Mouse (Mus musculus): ENCODE measurements at regions not wholly inside any gene's neighbourhood (a gene's known extent, or its start where the extent isn't known, plus 50 kb on each side); places are given as distances from the start of the nearest gene placed in this dataset.

DNA sequence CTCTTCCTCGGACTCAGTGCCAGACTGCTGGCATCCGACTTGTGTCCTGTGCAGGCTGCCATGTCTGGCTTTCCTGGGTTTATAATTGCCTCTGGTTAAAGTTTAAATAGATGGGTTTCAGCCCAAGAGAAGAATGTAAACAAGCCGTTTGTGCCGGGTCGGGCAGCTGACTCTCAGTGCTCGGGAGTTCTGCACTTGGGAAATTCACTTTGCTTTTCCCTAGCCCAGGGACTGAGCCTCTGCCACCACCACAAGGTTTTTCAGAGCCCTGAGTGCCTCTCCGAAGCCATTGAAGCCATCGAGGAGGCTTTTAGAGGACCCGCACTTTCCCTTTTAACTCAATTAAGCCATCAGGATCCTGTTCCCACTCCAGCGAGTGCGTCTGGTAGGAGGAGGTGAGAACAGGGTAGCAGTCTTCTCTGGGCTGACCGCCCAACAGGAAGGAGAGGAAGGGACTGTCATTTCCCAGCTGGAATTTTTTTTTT is 80.8 kb upstream of the Mkln1 start:
- Histone ChIP-seq H3K36me3 (ENCODE audit: control insufficient read depth, insufficient read depth, low read length) (no peaks in the 10 kb centered on the region), H3K4me1 (ENCODE audit: control insufficient read depth, insufficient read depth, low read length) (peaks cover 15% of the 10 kb centered on the region), H3K4me3 (ENCODE audit: control insufficient read depth, low read depth, low read length) (peak overlapping the region; percentile 11; the same call in 1 of the 2 replicates), H3K27ac (ENCODE audit: control insufficient read depth, insufficient read depth, low read depth, low read length) (peak overlapping the region; percentile 11; the same call in 1 of the 2 replicates), H3K27me3 (ENCODE audit: control insufficient read depth, insufficient read depth, low read length) (no peaks in the 10 kb centered on the region)
- TF ChIP-seq POLR2A (IDR thresholded peaks at IDR 0.05; ENCODE audit: control insufficient read depth, low read depth, low read length) (no peak), CTCF (IDR thresholded peaks at IDR 0.05; ENCODE audit: control insufficient read depth, insufficient read depth, insufficient replicate concordance, low read depth, low read length) (no peak)

DNA sequence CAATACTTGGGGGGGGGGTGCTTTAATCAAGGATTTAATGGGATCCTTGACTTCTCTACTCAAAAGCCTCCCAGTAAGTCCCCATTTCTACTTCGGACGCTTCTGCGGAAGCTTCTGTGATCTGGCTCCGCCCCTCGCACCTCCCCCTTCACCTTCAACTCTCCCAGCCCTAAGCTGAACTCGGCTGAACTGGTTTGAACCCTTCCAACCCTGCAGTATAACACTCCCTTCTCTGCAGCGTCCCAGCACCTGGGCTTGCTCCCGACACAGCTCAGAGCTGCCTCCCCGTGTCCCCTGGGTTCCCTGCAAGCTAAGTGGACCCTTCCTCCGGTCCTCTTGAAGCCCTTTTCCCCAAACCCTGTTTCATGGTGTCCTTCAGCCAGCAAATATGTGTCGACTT is 80.0 kb upstream of the Mkln1 start:
- Histone ChIP-seq H3K4me3 (ENCODE audit: control insufficient read depth, low read depth, low read length) (0 out of 2 replicates have a peak overlapping the region, but pooled peaks have one; percentile 15), H3K27me3 (ENCODE audit: control insufficient read depth, insufficient read depth, low read length) (no peaks in the 10 kb centered on the region), H3K36me3 (ENCODE audit: control insufficient read depth, insufficient read depth, low read length) (no peaks in the 10 kb centered on the region), H3K27ac (ENCODE audit: control insufficient read depth, insufficient read depth, low read depth, low read length) (no peak overlapping the region), H3K4me1 (ENCODE audit: control insufficient read depth, insufficient read depth, low read length) (peaks cover 15% of the 10 kb centered on the region)
- TF ChIP-seq POLR2A (IDR thresholded peaks at IDR 0.05; ENCODE audit: control insufficient read depth, low read depth, low read length) (no peak), CTCF (IDR thresholded peaks at IDR 0.05; ENCODE audit: control insufficient read depth, insufficient read depth, insufficient replicate concordance, low read depth, low read length) (no peak)

DNA sequence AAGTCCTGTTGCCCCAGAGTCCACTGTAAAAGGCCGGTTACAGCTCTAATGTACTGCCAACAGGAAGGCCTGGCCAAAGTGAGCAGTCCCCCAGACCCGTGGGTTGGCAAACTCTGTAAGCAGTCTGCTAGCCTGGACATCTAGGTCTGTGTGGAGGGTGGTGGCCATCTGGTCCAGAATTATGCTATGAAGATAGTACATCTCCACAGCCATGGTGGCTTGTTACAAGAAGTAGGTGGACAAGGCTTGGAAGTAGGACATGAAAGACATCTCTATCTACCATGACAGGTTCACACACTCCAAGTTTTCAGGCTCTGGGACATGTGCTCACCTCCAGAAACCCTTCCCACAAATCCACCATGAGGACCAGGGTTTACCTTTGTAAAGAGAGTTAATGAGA is 79.1 kb upstream of the Mkln1 start:
- TF ChIP-seq CTCF (IDR thresholded peaks at IDR 0.05; ENCODE audit: control insufficient read depth, insufficient read depth, insufficient replicate concordance, low read depth, low read length) (no peak), POLR2A (IDR thresholded peaks at IDR 0.05; ENCODE audit: control insufficient read depth, low read depth, low read length) (no peak)
- Histone ChIP-seq H3K4me1 (ENCODE audit: control insufficient read depth, insufficient read depth, low read length) (peaks cover 15% of the 10 kb centered on the region), H3K27me3 (ENCODE audit: control insufficient read depth, insufficient read depth, low read length) (no peaks in the 10 kb centered on the region), H3K4me3 (ENCODE audit: control insufficient read depth, low read depth, low read length) (no peak overlapping the region), H3K36me3 (ENCODE audit: control insufficient read depth, insufficient read depth, low read length) (no peaks in the 10 kb centered on the region), H3K27ac (ENCODE audit: control insufficient read depth, insufficient read depth, low read depth, low read length) (no peak overlapping the region)

DNA sequence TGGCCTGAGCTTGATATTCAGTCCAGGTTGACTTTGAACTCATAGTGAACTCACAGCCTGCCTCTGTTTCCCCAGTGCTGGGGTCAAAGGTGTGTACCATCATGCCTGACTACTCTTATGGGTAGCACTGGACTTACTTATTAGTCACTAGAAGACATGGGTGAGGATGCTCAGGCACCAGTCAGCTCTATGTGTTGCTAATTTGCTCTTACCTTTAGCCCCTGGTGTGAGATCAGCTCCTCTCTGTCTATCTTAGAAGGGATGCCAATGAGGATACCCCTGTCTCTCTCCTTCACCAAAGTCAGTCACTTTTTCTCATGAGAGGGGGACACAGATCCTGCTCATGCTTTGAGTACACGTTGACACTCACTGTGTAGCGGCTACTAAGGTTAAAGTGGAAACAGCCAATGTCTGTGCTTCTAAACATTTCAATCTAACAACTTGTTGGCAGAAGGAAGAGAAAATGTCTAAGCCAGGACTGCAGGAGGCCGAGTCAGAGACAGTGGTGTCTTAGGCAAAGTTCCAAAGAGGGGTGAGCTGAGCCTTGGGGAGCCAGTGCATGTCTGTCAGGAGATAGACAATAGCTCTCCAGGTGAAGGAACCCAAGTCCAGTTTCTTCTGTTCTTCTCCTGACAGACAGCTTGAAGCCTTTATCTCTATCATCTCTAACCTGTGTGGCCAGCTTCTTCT is 78.2 kb upstream of the Mkln1 start:
- no peak overlapping the region for H3K4me3 ChIP-seq (ENCODE audit: control insufficient read depth, low read depth, low read length)
- H3K27ac ChIP-seq (ENCODE audit: control insufficient read depth, insufficient read depth, low read depth, low read length) = no peak overlapping the region
- no peaks in the 10 kb centered on the region for H3K27me3 ChIP-seq (ENCODE audit: control insufficient read depth, insufficient read depth, low read length)
- TF ChIP-seq POLR2A (IDR thresholded peaks at IDR 0.05; ENCODE audit: control insufficient read depth, low read depth, low read length) = no peak
- no peak for TF ChIP-seq CTCF (IDR thresholded peaks at IDR 0.05; ENCODE audit: control insufficient read depth, insufficient read depth, insufficient replicate concordance, low read depth, low read length)
- H3K36me3 ChIP-seq (ENCODE audit: control insufficient read depth, insufficient read depth, low read length) = no peaks in the 10 kb centered on the region
- H3K4me1 ChIP-seq (ENCODE audit: control insufficient read depth, insufficient read depth, low read length) = peaks cover 15% of the 10 kb centered on the region

DNA sequence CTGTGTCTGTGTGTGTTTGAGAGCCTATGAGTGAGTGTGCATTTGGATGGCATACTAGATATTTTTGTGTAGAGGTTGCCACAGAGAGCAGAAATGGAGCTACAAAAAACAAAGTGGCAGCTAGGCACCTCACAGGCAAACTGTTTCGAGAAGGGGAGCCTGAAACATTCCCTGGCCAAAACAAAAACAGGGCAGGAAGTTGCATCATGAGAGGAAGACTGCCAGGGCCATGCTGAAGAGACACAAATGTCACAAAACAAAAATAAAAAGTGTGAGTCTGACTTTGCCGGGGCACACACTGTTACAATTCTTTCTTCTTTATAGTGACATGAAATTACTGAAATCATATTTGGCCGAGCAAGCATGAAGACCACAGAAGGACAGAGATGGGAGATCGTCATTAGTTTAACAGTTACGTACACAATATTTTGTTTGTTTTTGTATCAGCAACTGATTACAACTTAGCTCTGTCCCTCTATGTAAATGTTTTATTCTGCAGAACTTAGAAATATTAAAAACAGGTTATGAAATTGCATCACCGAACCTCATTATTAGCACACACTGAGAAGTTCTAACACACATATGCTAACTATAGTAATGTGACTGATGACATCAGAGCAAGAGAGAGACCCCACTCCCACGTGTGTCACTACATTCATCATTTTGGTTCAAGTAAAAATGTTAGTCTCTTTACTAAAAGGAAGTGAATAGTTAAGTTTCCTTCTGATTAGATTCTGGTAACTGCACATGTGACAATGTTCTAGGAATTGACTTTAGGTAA is 77.3 kb upstream of the Mkln1 start:
- Histone ChIP-seq H3K4me3 (ENCODE audit: control insufficient read depth, low read depth, low read length) (no peak overlapping the region), H3K4me1 (ENCODE audit: control insufficient read depth, insufficient read depth, low read length) (peaks cover 15% of the 10 kb centered on the region), H3K27me3 (ENCODE audit: control insufficient read depth, insufficient read depth, low read length) (no peaks in the 10 kb centered on the region), H3K36me3 (ENCODE audit: control insufficient read depth, insufficient read depth, low read length) (no peaks in the 10 kb centered on the region), H3K27ac (ENCODE audit: control insufficient read depth, insufficient read depth, low read depth, low read length) (no peak overlapping the region)
- TF ChIP-seq POLR2A (IDR thresholded peaks at IDR 0.05; ENCODE audit: control insufficient read depth, low read depth, low read length) (no peak), CTCF (IDR thresholded peaks at IDR 0.05; ENCODE audit: control insufficient read depth, insufficient read depth, insufficient replicate concordance, low read depth, low read length) (no peak)

DNA sequence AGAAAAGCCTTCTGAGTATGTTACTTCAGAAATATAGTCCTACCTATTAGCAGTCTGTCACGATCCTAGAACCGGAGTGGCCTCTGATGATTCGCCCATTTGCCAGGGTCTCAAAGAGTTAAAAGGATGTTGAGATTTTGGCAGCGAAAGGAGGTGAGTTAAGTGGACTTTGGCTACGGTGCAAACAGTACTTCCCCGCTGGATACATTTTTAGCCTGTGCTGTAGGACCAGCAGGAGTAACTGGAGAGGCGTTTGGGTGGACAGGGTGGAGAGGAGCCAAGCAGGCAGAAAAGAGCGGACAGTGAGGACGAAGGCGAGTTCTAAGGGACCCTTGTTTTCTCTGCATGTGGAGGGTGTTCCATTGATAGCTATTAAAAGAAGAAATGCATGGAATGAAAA is 76.6 kb upstream of the Mkln1 start:
- TF ChIP-seq POLR2A (IDR thresholded peaks at IDR 0.05; ENCODE audit: control insufficient read depth, low read depth, low read length) = no peak
- TF ChIP-seq CTCF (IDR thresholded peaks at IDR 0.05; ENCODE audit: control insufficient read depth, insufficient read depth, insufficient replicate concordance, low read depth, low read length) = no peak
- Histone ChIP-seq H3K27me3 (ENCODE audit: control insufficient read depth, insufficient read depth, low read length) (no peaks in the 10 kb centered on the region), H3K27ac (ENCODE audit: control insufficient read depth, insufficient read depth, low read depth, low read length) (no peak overlapping the region), H3K4me1 (ENCODE audit: control insufficient read depth, insufficient read depth, low read length) (peaks cover 15% of the 10 kb centered on the region), H3K36me3 (ENCODE audit: control insufficient read depth, insufficient read depth, low read length) (no peaks in the 10 kb centered on the region), H3K4me3 (ENCODE audit: control insufficient read depth, low read depth, low read length) (no peak overlapping the region)
